Mouse (Mus musculus) kidney, adult 2 months (tissue): Measurements from ENCODE around the gene Olfml2b.

Experiments used
- CTCF ChIP-seq: fragments of 200-500 bp; conservative IDR thresholded peaks from 2 replicates; pipeline ENCODE4 v1.5.1; 2011; ENCODE audit warnings: low read depth, mild to moderate bottlenecking, control low read depth, low read length, moderate library complexity, mixed read lengths; ENCODE audit not compliant: insufficient read depth, insufficient read length
- POLR2A ChIP-seq: fragments of 200-500 bp; IDR thresholded peaks from one replicate; pipeline ENCODE4 v1.6.1; 2011; ENCODE audit warnings: low read depth, low read length, control low read depth

- TF ChIP-seq CTCF (no peak), POLR2A (no peak)
These were observed 20.4 kb downstream of the Olfml2b start for GRCm38 (mm10) chr1:170664620-170665185.
